Mouse (Mus musculus) testis, adult 2 months (tissue): Measurements from ENCODE around the gene Osbpl8. TPM values are rescaled to one million over a fixed set of nuclear protein-coding genes. Genes with fewer than 3 reads are reported as not detected.

ENCODE experiments used
- H3K27ac ChIP-seq: fragments of 200-500 bp; 2 replicates; pipeline ENCODE4 v1.5.1; 2012; ENCODE audit warnings: low read depth, low read length; ENCODE audit not compliant: control insufficient read depth, insufficient read depth
- H3K27me3 ChIP-seq: fragments of 200-500 bp; 2 replicates; pipeline ENCODE4 v1.6.1; 2012; ENCODE audit warnings: mild to moderate bottlenecking, low read length, moderate library complexity; ENCODE audit not compliant: control insufficient read depth, insufficient read depth
- H3K36me3 ChIP-seq: fragments of 200-500 bp; 2 replicates; pipeline ENCODE4 v1.6.1; 2012; ENCODE audit warnings: mild to moderate bottlenecking, low read length; ENCODE audit not compliant: control insufficient read depth, insufficient read depth
- H3K4me1 ChIP-seq: fragments of 200-500 bp; 2 replicates; pipeline ENCODE4 v1.6.1; 2012; ENCODE audit warnings: low read length; ENCODE audit not compliant: control insufficient read depth, insufficient read depth
- H3K4me3 ChIP-seq: fragments of 200-500 bp; 2 replicates; pipeline ENCODE4 v1.5.1; 2012; ENCODE audit warnings: low read depth, mild to moderate bottlenecking, low read length, moderate library complexity, mixed read lengths; ENCODE audit not compliant: control insufficient read depth
- CTCF ChIP-seq: fragments of 200-500 bp; IDR thresholded peaks from 2 replicates; pipeline ENCODE4 v1.5.1; 2012; ENCODE audit warnings: low read depth, mild to moderate bottlenecking, inconsistent platforms, low read length, moderate library complexity; ENCODE audit not compliant: control insufficient read depth, insufficient read depth, insufficient replicate concordance
- POLR2A ChIP-seq: fragments of 200-500 bp; IDR thresholded peaks from 2 replicates; pipeline ENCODE4 v1.6.1; 2012; ENCODE audit warnings: low read depth, mild to moderate bottlenecking, inconsistent platforms, low read length, moderate library complexity; ENCODE audit not compliant: control insufficient read depth
- polyA plus RNA-seq: library from polyadenylated mRNA; depleted of rRNA; stranded (reverse); fragments of >200 nt; gene quantifications from 2 replicates; pipeline ENCODE4 v1.2.3, GENCODE M21; 2012; rRNA removed

Osbpl8 gene
- polyA plus RNA-seq, 1 experiment, result 4.7 TPM

- H3K4me1 ChIP-seq, result peaks cover 3% of the 10 kb centered on the region; the same call in 1 of the 2 replicates
- TF ChIP-seq POLR2A, result no peak
- TF ChIP-seq CTCF, result no peak
- H3K27ac ChIP-seq, result no peak overlapping the region
- no peaks in the 10 kb centered on the region for H3K36me3 ChIP-seq
- H3K27me3 ChIP-seq, result no peaks in the 10 kb centered on the region
- H3K4me3 ChIP-seq, result no peak overlapping the region
These were observed 170.3 kb downstream of the Osbpl8 start for GRCm38 (mm10) chr10:111334902-111335301.

GRCm38 (mm10) chr10:111335517-111336352 lies 171.2 kb downstream of the Osbpl8 start:
- Histone ChIP-seq H3K4me3 (peak overlapping the region; percentile 14), H3K27me3 (no peaks in the 10 kb centered on the region), H3K4me1 (peaks cover 3% of the 10 kb centered on the region; the same call in 1 of the 2 replicates), H3K36me3 (no peaks in the 10 kb centered on the region), H3K27ac (no peak overlapping the region)
- TF ChIP-seq POLR2A, result no peak
- no peak for TF ChIP-seq CTCF

GRCm38 (mm10) chr10:111336353-111336713 lies 171.8 kb downstream of the Osbpl8 start:
- no peak for TF ChIP-seq POLR2A
- no peak for TF ChIP-seq CTCF
- H3K4me3 ChIP-seq, result no peak overlapping the region
- H3K27ac ChIP-seq, result no peak overlapping the region

GRCm38 (mm10) chr10:111339296-111339695 lies 174.7 kb downstream of the Osbpl8 start:
- H3K36me3 ChIP-seq, result no peaks in the 10 kb centered on the region
- no peak overlapping the region for H3K4me3 ChIP-seq
- H3K27ac ChIP-seq, result no peak overlapping the region
- peaks cover 3% of the 10 kb centered on the region; the same call in 1 of the 2 replicates for H3K4me1 ChIP-seq
- no peaks in the 10 kb centered on the region for H3K27me3 ChIP-seq
- TF ChIP-seq CTCF (no peak), POLR2A (no peak)

More at GRCm38 (mm10) chr10:111336353-111336713, 171.8 kb downstream of the Osbpl8 start:
- H3K27me3 ChIP-seq, result no peaks in the 10 kb centered on the region
- H3K4me1 ChIP-seq, result peaks cover 3% of the 10 kb centered on the region; the same call in 1 of the 2 replicates
- H3K36me3 ChIP-seq, result no peaks in the 10 kb centered on the region

- no peaks in the 10 kb centered on the region for H3K27me3 ChIP-seq
- no peaks in the 10 kb centered on the region for H3K4me1 ChIP-seq
- no peak for TF ChIP-seq CTCF
- no peak for TF ChIP-seq POLR2A
- no peak overlapping the region for H3K27ac ChIP-seq
- no peak overlapping the region for H3K4me3 ChIP-seq
- no peaks in the 10 kb centered on the region for H3K36me3 ChIP-seq
These were observed 177.2 kb downstream of the Osbpl8 start for GRCm38 (mm10) chr10:111341761-111342160.

- no peak overlapping the region for H3K27ac ChIP-seq
- no peak for TF ChIP-seq CTCF
- no peak for TF ChIP-seq POLR2A
These were observed 179.0 kb downstream of the Osbpl8 start for GRCm38 (mm10) chr10:111343555-111343954.

More at GRCm38 (mm10) chr10:111343555-111343954, 179.0 kb downstream of the Osbpl8 start:
- H3K36me3 ChIP-seq, result no peaks in the 10 kb centered on the region
- H3K4me3 ChIP-seq, result no peak overlapping the region
- H3K27me3 ChIP-seq, result no peaks in the 10 kb centered on the region
- H3K4me1 ChIP-seq, result no peaks in the 10 kb centered on the region

Other genes with a start within 250 kb of the Osbpl8 start
- 37.4 and 40.3 TPM in 2 replicates for gene Csrp2, start 245.0 kb upstream of the Osbpl8 start, polyA plus RNA-seq
- gene Zdhhc17, start 154.6 kb upstream of the Osbpl8 start, polyA plus RNA-seq, result 10.1 and 10.4 TPM in 2 replicates
- gene Bbs10, start 133.9 kb downstream of the Osbpl8 start, polyA plus RNA-seq, result 5.3 and 6.8 TPM in 2 replicates